Mouse (Mus musculus) intestine, embryonic 16.5 days (tissue): ENCODE measurements at regions not wholly inside any gene's neighbourhood (a gene's known extent, or its start where the extent isn't known, plus 50 kb on each side); places are given as distances from the start of the nearest gene placed in this dataset.

Source experiments
- ATAC-seq: fragments of 200-750 bp; cut with Nextera tagmentation; 2 replicates; pipeline ENCODE4 v1.8.0; 2017; ENCODE audit warnings: moderate TSS enrichment, moderate library complexity
- H3K27ac ChIP-seq: fragments of 300-500 bp; sonication (generic); 2 replicates; pipeline ENCODE4 v1.5.1; 2014; ENCODE audit warnings: mild to moderate bottlenecking, low read length
- H3K27me3 ChIP-seq: fragments of 300-500 bp; sonication (generic); replicated peaks from 2 replicates; pipeline ENCODE4 v1.6.1; 2014; ENCODE audit warnings: low read length, control low read depth, mixed read lengths; ENCODE audit not compliant: control insufficient read depth, insufficient read depth
- H3K36me3 ChIP-seq: fragments of 300-500 bp; sonication (generic); 2 replicates; pipeline ENCODE4 v1.6.1; 2014; ENCODE audit warnings: low read length, control low read depth; ENCODE audit not compliant: control insufficient read depth, insufficient read depth
- H3K4me1 ChIP-seq: fragments of 300-500 bp; sonication (generic); 2 replicates; pipeline ENCODE4 v1.6.1; 2014; ENCODE audit warnings: low read length, control low read depth, mixed read lengths; ENCODE audit not compliant: control insufficient read depth, insufficient read depth
- H3K4me2 ChIP-seq: fragments of 300-500 bp; sonication (generic); 2 replicates; pipeline ENCODE4 v1.6.1; 2014; ENCODE audit warnings: low read depth, low read length, control low read depth
- H3K4me3 ChIP-seq: fragments of 300-500 bp; sonication (generic); 2 replicates; pipeline ENCODE4 v1.5.1; 2014; ENCODE audit warnings: mild to moderate bottlenecking, low read length
- H3K9ac ChIP-seq: fragments of 300-500 bp; sonication (generic); 2 replicates; pipeline ENCODE4 v1.6.1; 2014; ENCODE audit warnings: low read depth, low read length
- H3K9me3 ChIP-seq: fragments of 300-500 bp; sonication (generic); 2 replicates; pipeline ENCODE4 v1.6.1; 2016; ENCODE audit warnings: low read length, control low read depth; ENCODE audit not compliant: control insufficient read depth
- WGBS: fragments of 180-500 bp; shearing (Covaris S2); extraction: QIAGEN DNeasy Blood & Tissue Kit; methylation state at CpG from one replicate; pipeline ENCODE4 v1.1.7; 2014; 5-methylcytosine and 5-hydroxymethylcytosine counted together

DNA sequence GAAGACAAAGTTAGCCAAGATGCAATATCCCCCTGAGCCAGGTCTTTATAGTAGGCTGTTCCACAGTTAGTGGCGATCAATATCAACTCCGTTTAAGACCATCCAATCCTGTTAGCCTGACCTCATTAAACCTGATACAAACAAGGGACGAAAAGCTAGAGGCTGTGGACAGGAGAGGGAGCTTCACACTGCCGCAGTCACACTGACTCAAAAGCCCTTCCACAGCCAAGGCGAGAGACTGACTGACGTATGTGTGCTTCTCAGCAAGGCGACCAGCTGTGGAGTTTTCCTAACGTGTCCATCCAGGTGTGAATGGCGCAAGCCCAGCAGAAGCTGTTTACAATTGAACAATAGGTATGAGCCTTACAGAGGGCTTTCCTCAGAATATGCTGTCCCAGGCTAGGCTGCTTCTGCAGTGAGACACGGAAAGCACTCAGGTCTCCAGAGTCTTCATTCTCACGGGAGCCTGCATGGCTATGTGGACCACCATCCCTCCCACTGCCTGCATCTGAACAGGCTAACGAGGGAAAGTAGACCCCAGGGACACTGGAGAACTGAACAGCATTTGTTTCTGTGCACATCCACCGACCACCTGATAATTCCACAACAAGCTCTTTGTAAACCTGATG lies 224.7 kb upstream of the Pgrmc2 start:
- Histone ChIP-seq H3K36me3 (no peaks in the 10 kb centered on the region), H3K4me1 (no peaks in the 10 kb centered on the region), H3K27me3 (no peaks in the 10 kb centered on the region), H3K9ac (no peak overlapping the region), H3K4me2 (no peak overlapping the region), H3K4me3 (no peak overlapping the region), H3K27ac (no peak overlapping the region), H3K9me3 (no peaks in the 10 kb centered on the region)
- no peak for ATAC-seq
- 74% methylated on average over 13 of the region's 13 CpGs for WGBS

DNA sequence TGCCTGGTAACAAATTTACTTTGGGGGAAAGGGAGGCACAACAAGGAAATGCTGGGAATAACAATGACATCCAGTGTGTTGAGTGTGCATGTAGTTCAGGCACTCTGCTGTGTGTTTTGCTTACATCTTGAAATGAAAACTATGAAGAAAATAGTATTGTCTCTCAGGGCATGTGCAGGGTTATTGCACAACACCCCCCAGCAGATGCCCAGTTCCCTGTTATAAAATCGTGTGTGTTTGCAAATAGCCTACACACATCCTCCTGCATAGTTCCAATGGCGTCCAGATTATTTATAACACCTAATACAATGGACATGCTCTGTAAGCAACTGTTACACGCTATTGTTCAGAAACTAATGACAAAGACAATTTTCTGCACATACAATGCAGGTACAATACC lies 220.0 kb upstream of the Pgrmc2 start:
- 74% methylated on average over 3 of the region's 3 CpGs for WGBS
- H3K27me3 ChIP-seq = no peaks in the 10 kb centered on the region
- no peak for ATAC-seq
- H3K4me3 ChIP-seq = no peak overlapping the region
- no peak overlapping the region for H3K4me2 ChIP-seq
- H3K4me1 ChIP-seq = no peaks in the 10 kb centered on the region
- no peak overlapping the region for H3K27ac ChIP-seq
- H3K9ac ChIP-seq = no peak overlapping the region
- no peaks in the 10 kb centered on the region for H3K36me3 ChIP-seq
- H3K9me3 ChIP-seq = no peaks in the 10 kb centered on the region

- 58% methylated on average over 4 of the region's 4 CpGs for WGBS
- Histone ChIP-seq H3K9ac (no peak overlapping the region), H3K4me1 (peaks cover 4% of the 10 kb centered on the region; the same call in 1 of the 2 replicates), H3K27me3 (no peaks in the 10 kb centered on the region), H3K9me3 (no peaks in the 10 kb centered on the region), H3K4me2 (no peak overlapping the region), H3K4me3 (no peak overlapping the region), H3K36me3 (no peaks in the 10 kb centered on the region), H3K27ac (no peak overlapping the region)
- no peak for ATAC-seq
Measured at GRCm38 (mm10) chr3:41298776-41299175, 215.9 kb upstream of the Pgrmc2 start.

GRCm38 (mm10) chr3:41296152-41296809 lies 213.4 kb upstream of the Pgrmc2 start:
- WGBS = 78% methylated on average over 11 of the region's 11 CpGs
- Histone ChIP-seq H3K27ac (no peak overlapping the region), H3K9me3 (no peaks in the 10 kb centered on the region), H3K4me3 (no peak overlapping the region), H3K27me3 (no peaks in the 10 kb centered on the region), H3K4me2 (no peak overlapping the region), H3K4me1 (peaks cover 4% of the 10 kb centered on the region; the same call in 1 of the 2 replicates), H3K9ac (no peak overlapping the region), H3K36me3 (no peaks in the 10 kb centered on the region)
- ATAC-seq = no peak

DNA sequence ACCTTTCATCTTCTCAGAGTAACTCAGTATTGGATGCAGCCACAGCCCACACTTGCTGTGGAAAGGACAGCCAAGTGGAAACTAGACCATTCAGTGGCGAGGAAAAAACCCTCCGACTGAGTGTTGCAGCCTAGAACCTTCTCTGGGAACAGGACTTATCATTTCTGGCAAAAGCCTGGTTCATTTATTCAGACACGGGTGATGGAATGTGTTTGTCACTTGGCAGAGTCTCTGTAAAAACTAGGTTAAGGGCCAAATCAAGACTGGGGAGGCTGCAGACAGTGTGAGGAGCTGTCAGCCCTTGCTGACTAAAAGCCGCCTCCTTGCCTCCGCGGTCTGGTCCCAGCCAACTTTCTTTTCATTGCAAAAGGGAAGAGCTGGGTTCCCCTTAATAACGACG lies 212.3 kb upstream of the Pgrmc2 start:
- H3K4me1 ChIP-seq = peaks cover 14% of the 10 kb centered on the region
- H3K9me3 ChIP-seq = no peaks in the 10 kb centered on the region
- no peak overlapping the region for H3K4me2 ChIP-seq
- 56% methylated on average over 8 of the region's 8 CpGs for WGBS
- no peak overlapping the region for H3K27ac ChIP-seq
- no peak overlapping the region for H3K4me3 ChIP-seq
- H3K27me3 ChIP-seq = no peaks in the 10 kb centered on the region
- H3K36me3 ChIP-seq = no peaks in the 10 kb centered on the region
- no peak for ATAC-seq
- no peak overlapping the region for H3K9ac ChIP-seq

- Histone ChIP-seq H3K27me3 (no peaks in the 10 kb centered on the region), H3K4me1 (peaks cover 10% of the 10 kb centered on the region), H3K9ac (no peak overlapping the region), H3K4me3 (no peak overlapping the region), H3K36me3 (no peaks in the 10 kb centered on the region), H3K4me2 (0 out of 2 replicates have a peak overlapping the region, but pooled peaks have one; percentile 6), H3K27ac (no peak overlapping the region), H3K9me3 (no peaks in the 10 kb centered on the region)
- whole genome bisulfite sequencing = 57% methylated on average over 11 of the region's 11 CpGs
- ATAC-seq = peak; percentile 78
Measured at GRCm38 (mm10) chr3:41290535-41291307, 207.9 kb upstream of the Pgrmc2 start.

DNA sequence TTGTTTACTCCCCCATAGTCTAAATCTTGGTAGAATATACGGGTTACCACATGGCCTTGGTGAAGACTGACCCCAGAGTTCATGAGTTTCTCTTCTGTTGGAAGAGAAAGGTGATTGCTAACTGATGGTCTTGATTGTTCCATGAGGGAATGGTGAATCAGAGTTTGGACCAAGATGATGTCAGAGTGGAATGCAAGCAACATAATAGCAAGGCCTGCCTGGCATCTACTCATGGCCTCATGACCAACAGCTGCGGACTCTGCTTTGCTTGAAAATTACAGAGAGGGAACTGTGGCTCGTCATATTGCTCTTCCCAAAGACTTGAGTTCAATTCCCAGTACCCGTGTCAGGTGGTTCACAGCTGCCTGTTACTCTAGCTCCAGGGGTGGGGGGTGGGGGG lies 205.9 kb upstream of the Pgrmc2 start:
- H3K4me3 ChIP-seq = no peak overlapping the region
- no peak overlapping the region for H3K27ac ChIP-seq
- H3K9me3 ChIP-seq = no peaks in the 10 kb centered on the region
- no peaks in the 10 kb centered on the region for H3K36me3 ChIP-seq
- no peak overlapping the region for H3K4me2 ChIP-seq
- H3K27me3 ChIP-seq = no peaks in the 10 kb centered on the region
- peaks cover 23% of the 10 kb centered on the region for H3K4me1 ChIP-seq
- H3K9ac ChIP-seq = no peak overlapping the region
- no peak for ATAC-seq
- WGBS = 92% methylated on average over 4 of the region's 4 CpGs

GRCm38 (mm10) chr3:41288066-41288465 lies 205.2 kb upstream of the Pgrmc2 start:
- WGBS = 87% methylated on average over 4 of the region's 4 CpGs
- Histone ChIP-seq H3K9me3 (no peaks in the 10 kb centered on the region), H3K9ac (no peak overlapping the region), H3K4me1 (peaks cover 23% of the 10 kb centered on the region), H3K4me3 (no peak overlapping the region), H3K36me3 (no peaks in the 10 kb centered on the region), H3K27ac (no peak overlapping the region), H3K27me3 (no peaks in the 10 kb centered on the region), H3K4me2 (no peak overlapping the region)
- no peak for ATAC-seq

DNA sequence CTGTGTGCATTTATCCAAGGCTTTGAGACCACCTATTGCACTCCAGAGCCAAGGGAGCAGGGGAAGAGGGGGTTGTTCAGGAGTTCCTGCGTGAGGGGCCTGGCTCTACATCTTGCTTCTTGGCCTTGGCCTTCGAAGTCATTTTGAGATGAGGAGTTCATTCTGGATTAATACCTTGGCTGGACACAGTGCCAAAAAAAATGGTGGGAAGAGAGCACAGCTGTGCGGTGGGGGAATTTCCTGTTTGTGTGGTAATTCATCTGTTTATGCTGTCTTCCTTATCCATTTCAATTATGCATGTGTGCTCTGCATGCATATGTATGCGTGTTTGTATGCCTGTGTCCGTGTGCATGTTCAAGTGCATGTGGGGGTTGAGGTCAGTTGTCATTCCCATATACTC lies 202.5 kb upstream of the Pgrmc2 start:
- peak overlapping the region; percentile 57 for H3K27ac ChIP-seq
- H3K4me2 ChIP-seq = no peak overlapping the region
- H3K27me3 ChIP-seq = no peaks in the 10 kb centered on the region
- H3K9me3 ChIP-seq = no peaks in the 10 kb centered on the region
- peak; percentile 25; the same call in 1 of the 2 replicates for ATAC-seq
- no peak overlapping the region for H3K9ac ChIP-seq
- no peak overlapping the region for H3K4me3 ChIP-seq
- WGBS = 51% methylated on average over 5 of the region's 5 CpGs
- peaks cover 14% of the 10 kb centered on the region for H3K4me1 ChIP-seq
- no peaks in the 10 kb centered on the region for H3K36me3 ChIP-seq
